Mouse (Mus musculus) adrenal gland (tissue): Measurements from ENCODE around the gene Usp35.

Experiments
- intact Hi-C: fragments of 180-260 bp; cut with DNase I; formaldehyde crosslinking; loops from one replicate; pipeline ENCODE4 v1.15.1; 2025
- long read RNA-seq, 2 experiments: library from polyadenylated mRNA; unstranded; transcript quantifications; one replicate each; pipeline ENCODE4 v2.0.0; 2020; ENCODE audit warnings: borderline replicate concordance in 1 of 2; ENCODE audit not compliant: insufficient replicate concordance in 1 of 2

Gene Usp35
- long read RNA-seq, experiment 1: 0 reads
- long read RNA-seq, experiment 2: 0 reads

DNA sequence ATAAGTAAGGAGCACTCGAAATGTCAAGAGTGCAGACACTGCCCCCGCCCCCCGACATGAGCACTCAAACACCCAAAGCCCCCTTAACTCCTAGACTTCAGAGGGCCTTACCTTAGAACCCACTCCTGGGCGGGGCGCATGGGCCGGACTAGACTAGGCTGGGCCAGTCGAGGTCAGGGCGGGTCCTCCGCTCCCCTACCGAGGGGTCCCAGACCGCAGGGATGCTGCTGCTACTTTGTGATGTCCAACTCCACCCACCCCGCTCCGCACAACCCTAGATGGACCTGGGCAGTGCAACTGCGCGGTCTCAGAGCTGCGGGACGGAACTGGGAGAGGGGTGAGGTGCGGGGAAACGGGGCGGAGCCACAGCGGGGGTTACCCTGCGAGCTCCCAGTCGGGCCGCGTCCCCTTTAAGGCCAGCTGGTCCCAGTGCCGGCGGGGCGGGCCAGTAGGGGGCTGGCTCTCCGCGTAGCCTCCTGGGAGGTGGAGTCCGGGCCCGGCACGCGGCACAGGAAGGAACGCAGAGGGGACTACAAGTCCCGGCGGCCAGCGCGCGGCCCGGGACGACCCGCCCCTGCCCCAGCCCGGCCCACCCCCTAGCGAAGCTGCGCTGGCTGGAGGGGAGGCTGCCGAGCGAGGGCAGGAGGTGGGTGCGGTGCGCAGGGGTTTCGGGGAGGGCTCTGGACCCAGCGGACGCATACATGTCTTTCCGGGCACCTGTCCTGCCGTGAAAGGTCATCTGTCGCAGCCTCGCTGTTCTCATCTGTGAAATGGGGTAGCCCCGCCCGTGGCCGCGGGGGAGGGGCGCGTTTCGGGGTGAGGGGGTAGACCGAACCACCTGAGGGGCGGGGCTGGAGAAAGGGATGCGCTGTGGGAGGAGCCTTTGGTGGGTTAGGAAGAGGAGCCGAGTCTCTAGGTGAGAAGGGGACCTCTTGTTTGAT lies at the start of gene Usp35, which contains the start of gene Kctd21:
TSS of gene Usp35 (minus strand) at position 295 of the 941 bp plus-strand sequence.
TSS of gene Kctd21 (plus strand) at position 602 of the 941 bp plus-strand sequence.
- intact Hi-C loops: no loop called here

DNA sequence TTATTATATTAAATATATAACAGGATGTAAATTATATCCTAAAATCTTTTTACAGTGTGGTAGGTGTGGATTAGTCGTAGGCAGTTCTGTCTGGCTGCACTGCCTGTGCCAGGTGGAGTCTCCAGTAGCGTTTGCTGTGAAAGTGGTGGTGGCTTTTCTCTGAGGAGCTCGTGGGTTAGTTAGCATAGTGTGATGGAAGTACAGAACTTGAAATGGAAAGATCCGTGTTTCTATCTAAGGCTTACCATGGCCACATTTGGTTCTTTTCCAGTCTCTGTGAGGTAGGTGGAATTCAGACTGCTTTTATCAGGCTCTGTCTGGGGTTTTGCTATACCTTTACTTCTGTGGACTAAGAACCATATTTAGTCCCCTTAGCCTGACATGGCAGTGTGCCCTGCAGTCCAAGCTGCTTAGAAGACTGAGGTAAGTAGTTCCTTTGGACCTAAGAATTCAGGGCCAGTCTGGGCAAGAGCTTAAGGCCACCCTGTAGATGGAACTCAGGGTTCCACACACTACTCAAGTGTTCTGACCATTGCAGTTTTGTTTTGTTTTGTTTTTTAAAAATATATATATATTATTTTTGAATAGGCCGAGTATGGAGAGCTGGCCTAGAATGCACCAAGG lies 48.8 kb upstream of the Usp35 start:
- intact Hi-C loops: no loop called here

DNA sequence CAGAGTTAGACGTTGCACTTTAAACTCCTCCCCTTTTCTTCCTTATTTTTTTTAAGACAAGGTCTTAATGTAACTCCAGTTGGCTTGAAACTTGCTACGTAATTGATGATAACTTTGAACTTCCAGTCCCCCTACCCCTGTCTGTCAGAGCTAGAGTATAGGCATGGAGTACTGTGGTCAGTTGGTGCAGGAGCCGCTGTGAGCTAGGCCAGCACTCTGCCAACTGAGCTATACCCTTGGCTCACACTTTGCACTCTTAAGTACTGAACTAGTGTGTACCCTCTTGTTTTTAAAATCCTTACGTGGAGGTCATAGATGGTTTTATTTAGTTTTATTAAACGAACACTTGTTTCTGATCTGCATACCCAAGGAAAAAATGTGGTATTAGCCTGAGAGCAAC lies 47.5 kb upstream of the Usp35 start:
- intact Hi-C loops: no loop called here

DNA sequence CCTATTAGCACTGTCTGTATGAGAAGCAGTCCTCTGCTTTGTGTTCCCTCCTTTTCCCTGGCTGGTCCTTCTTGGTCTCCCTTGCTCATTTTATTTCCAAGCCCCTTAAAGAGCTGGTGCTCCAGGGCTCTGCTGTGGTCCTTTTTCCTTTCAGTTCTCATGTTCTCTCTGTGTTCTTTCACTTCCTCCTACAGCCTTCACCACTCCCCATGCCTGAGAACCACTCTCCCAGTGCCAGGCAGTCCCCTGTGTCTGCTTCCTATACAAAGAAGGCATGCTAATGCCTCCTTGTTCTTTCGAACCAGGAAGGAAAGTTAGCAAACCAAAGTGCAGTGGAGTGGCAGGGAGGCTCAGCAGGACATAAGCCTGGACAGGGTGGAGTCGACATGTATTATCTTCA lies 44.1 kb upstream of the Usp35 start:
- intact Hi-C loops: no loop called here

DNA sequence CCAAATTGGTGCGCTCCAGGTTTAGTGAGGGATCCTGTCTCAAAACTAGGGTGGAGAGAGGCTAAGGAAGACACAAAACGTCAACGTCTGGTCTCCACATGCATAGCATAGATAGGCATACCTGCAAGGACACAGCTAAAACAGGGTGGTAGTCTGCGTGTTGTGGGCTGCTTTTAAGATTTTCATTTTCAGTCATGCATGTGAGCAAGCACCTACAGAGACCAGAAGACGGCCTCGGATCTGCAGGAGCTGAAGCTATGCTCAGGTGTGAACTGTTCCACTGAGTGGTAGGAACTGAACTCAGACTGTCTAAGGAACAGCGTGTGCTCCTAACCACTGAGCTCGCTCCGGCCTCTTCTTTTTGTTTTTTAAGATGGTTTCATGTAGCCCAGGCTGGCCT lies 43.3 kb upstream of the Usp35 start:
- intact Hi-C loops: no loop called here

DNA sequence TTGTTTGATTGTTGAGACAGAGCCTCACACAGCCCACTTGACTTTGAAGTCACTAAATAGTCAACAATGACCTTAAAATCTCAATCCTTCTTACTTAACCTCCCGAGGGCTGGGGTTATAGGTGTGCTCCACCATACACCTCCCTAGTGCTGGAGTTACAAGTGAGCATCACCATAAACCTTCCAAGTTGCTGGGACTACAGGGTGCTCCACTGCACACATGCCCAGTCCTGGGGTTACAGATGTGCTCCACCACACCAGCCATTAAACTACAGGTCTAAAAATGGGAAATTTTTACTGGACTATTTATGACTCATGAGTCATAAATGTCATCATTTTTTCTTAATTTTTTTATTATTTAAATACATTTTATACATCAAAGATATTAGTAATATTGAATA lies 34.1 kb upstream of the Usp35 start:
- intact Hi-C loops: no loop called here

DNA sequence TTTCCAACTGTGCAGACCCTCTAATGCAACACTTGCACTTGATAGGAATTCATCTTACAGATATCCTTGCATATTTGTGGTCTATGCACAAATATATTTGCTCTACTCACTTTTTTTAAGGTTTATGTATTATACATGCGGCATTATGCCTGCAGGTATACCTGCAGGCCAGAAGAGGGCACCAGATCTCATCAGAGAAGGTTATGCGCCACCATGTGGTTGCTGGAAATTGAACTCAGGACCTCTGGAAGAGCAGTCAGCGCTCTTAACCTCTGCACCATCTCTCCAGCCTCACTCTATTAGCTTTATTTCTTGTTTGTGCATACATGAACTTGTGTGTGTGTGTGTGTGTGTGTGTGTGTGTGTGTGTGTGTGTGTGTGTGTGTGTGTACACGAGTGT lies 29.6 kb upstream of the Usp35 start:
- intact Hi-C loops: no loop called here

DNA sequence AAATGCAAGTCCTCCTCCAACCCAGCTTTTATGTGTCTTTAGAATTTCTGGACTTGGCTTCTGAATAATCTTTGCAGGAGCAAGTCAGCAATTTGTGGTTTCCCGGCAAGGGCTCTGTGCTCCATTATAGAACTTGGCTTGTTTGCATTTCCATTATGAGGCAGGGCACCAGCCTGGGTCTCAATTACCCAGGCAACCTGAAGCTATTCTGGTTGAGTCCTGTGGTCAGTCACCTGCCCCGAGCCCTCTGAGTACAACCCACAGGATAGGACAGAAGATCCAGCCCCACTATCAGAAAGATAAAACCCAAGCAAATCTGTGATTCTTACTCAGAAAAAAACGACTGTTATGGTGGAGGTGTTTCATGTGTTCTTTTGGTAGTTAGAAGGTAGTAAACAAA lies 29.1 kb upstream of the Usp35 start:
- intact Hi-C loops: no loop called here

DNA sequence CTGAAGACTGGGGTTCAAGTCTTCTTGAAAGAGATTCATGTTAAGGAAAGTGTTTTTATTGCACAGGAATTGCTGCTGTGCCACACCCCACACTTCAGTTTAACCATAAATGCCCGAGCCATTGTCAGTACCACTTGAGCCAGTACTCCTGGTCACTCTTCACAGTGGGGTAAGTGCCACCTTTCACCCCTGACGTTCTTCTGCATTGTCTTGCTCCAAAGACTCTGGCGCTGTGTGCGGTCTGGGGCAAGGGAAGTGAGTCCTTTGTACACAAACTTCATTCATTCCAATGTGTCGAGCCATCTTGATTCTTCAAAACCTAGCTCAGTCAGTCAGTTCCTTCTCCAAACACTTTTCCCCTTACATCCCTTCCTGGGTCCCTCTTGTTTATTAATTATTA lies 28.3 kb upstream of the Usp35 start:
- intact Hi-C loops: no loop called here

DNA sequence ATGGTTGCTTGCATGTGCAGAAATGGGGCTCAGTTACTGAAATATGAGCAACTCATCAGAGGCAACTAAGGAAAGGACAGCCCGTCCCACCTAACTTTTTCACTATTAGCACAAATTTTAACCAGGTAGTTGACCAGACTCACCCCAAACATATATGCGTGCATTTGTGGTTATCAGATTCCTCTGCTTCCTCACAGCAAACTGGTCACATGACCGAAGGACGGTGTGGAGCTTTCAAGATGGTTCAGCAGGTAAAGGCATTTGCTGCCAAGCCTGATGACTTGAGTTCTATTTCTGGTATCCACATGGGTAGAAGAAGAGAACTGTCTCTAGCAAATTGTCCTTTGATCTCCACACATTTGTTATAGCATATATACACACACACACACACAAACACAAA lies 26.5 kb upstream of the Usp35 start:
- intact Hi-C loops: no loop called here

DNA sequence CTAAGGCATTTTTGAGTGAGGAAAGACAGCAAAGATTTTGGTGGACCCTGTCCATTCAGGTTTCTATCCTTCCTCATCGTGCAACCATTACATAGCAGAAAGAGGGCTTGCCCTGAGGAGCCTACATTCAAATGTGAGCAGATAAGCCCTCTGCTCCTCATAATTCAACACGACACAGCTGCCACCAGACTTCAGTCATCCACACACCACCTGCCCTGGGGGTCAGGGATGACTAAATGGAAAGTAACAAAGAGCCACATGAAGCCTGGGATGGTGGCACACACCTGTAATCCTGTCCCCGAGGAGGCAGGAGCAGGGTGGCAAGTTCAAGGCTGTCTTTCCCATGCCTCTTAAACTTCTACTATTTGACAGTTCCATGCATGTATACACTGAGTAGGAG lies 26.0 kb upstream of the Usp35 start:
- intact Hi-C loops: no loop called here

DNA sequence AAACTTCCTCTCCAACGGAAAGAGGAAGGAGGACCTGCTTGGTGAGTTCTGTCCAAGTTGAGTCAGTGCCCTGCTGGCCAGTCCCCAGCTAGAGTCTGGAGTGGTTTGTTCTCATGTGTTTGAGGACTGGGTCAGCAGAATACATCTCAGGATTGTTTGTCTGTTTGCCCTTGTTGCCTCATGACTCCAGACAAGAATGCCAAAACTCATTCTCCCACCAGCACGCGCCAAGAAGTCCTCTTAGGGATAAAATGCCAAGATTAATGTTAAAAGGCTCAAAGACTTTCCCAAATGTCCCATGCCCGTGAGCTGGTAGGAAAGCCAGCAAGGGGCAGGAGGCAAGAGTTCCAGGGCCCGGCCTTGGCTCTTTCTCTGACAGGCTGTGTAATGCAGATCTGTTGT lies 25.1 kb upstream of the Usp35 start:
- intact Hi-C loops: no loop called here

DNA sequence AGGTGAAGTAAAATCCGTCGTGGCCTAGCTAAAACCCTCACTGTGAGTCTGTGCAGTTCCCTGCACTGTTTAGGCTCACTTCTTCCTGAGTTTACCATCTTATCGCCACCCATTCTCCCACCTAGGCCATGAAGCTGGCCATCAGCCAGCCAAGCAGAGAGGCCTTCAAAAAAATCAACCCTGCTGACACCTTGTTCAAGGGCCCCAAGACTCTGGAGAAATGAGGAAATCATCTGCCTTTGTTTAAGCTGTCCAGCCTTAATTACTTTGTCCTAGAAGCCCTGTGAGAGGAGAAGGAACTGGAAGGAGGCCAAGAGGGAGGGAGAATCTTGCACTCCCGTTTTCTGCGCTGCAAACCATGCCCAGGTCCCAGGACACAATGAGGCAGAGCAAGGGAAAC lies 24.4 kb upstream of the Usp35 start:
- intact Hi-C loops: no loop called here

DNA sequence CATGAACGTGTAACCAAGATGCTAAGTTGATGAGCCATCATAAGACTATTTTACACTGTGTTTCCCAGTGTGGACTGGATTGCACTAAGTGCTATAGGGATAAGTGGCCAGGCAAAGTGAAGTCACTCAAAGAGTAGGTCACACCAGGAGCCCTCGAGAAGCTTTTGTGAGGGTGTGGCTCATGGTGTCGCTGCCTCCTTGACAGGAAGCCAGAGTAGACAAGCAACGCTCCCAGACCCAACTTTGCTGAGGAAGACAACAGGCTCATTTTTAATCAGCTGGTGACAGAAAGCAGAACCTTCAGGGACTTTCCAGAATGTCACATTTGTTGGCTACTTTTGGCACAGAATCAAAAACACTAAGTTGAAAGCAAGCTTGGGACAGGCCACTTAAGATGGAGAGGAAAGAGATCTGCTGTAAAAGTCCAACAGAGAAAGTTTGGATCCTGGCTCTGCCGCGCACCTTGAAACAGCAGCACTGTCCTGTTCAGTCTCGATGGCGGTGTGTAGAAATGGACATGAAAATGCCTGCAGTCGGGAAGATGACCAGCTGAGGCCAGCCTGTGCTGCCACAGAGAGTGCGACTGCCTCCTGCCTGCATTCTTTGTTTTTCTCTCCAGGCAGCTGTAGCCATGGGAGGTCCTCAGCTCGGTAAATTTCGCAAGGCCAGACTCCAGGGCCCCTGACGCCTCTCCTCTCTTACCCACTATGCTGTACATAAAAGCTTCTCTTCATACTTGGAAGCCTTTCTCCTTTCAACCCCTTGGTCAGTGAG lies 23.4 kb upstream of the Usp35 start:
- intact Hi-C loops: no loop called here

DNA sequence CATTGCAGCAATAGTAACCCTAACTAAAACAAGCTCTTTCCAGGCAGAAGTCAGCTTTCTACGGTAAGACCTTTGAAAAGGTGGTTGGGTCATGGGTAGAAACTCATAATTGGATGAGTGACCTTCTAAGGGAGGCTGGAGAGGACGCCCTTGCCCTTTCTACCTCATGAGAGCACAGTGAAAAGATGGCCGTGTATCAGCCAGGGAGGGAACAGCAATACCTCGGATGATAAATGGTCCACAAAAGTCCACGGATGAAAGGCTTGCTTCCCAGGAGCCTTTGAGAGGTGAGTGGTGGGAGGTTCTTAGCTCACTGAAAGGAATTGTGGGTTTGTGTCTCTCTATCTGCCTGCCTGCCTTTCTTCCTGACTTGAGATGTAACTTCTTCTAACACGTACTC lies 21.5 kb upstream of the Usp35 start:
- intact Hi-C loops: no loop called here

DNA sequence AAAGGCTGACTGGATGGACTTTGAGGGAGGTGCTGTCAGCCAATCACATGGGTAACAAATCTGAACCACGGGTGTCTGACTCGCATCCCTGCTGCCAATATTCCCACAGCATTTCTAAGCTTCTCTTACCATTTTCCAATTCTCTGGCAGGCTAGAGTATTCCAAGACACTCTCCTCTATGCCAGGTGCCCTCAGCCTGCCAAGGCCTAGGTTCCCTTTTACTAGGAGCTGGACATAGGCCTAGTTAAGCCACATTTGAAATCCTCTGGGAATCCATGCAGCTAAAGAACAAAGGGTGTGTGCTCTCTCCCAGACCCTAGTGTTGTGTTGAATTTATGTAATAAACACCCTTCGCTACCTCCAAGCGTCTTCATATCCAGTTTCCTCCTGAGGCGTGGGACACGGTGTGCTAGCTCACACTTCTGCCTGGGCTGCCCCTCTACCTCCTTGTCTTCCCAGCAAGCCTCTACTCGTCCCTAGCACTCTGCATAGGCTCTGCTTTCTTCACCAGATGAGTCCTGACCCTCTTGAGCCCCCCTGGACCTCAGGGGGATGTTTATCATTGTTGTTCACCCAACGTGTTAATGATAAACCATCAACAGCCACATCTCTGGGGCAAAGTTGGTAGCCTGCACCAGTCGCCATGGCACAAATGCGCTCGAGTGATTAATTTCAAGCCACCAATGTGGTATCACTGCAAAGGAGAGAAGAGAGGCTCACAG lies 20.1 kb upstream of the Usp35 start:
- intact Hi-C loops: no loop called here

DNA sequence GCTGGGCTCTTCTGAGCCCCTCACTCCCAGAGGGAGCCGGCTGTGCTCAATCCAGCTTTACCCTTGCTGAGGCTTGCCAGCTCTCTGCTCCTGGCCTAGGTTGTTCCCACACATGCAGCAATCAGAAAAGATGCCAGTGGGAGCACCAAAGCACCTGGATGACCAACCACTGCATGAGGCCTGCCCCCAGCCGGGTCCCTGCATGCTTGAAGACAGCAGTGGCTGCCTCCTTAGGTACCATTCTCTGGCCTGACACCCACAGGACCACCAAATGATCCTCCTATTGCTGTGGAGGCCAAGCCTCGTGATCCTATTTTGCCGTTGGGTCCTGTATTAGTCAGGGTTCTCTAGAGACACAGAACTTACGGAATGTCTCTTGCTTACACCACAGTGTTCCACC lies 19.1 kb upstream of the Usp35 start:
- intact Hi-C loops: no loop called here

DNA sequence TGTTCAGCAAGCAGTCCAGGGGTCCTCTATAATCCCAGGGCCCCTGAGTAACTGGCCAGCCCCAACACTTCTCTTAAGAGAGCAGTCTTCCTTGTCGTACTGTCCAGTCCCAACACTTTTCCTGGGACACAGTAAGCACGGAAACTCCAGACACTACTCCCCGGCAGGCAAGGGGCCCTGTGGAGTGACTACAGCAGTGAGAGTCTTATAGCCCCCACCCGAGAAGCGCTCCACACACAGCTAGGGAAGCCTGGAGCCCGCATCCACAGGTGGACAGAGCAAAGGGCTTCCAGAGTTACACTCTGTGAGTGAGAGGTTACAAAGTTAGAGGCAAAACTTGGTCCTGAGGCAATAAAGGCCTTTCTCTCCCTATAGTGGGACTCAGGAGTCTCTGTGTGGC lies 17.6 kb upstream of the Usp35 start:
- intact Hi-C loops: no loop called here

DNA sequence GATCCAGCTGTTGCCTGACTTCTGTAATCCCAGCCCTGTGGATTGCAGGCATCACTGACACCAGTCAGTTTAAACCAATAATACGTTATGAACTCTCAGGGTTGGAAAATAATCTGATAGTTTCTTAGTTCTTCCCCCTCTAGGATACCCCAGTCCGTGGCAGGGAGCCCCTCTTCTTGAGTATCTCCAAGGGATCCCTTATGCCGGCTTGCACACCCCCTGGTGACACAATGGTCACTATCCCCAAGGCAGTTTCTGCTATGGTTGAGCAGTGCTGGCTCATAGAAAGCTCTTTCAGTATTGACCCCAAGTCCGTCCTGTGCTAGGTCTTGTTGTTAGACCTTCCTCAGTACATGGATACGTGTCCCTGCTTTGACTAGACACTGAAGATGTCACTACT lies 17.0 kb upstream of the Usp35 start:
- intact Hi-C loops: no loop called here

DNA sequence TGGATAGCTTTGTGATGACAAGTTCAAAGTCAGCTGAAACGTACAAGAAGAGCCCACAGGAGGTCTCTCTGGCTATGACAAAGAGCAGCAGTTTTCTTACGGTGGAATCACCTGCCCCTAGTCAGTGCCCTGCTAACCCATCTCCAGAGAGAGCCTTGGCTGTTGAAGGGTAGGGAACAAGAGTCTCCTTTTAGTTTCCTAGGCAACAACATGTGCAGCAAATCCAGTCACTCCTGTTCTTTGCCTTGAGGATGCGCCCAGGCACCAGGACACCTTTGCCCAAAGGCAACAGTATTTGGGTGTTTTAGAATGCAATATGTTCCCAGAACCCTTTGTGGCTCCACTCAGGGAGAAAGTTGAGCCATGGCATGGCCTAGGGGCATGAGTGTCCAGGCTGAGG lies 16.5 kb upstream of the Usp35 start:
- intact Hi-C loops: no loop called here

DNA sequence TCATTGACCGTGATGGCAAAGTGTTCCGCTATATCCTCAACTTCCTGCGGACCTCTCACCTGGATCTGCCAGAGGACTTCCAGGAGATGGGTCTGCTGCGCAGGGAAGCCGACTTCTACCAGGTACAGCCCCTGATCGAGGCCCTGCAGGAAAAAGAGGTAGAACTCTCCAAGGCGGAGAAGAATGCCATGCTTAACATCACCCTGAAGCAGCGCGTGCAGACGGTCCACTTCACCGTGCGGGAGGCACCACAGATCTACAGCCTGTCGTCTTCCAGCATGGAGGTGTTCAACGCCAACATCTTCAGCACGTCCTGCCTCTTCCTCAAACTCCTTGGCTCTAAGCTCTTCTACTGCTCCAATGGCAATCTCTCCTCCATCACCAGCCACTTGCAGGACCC lies 15.6 kb upstream of the Usp35 start:
- intact Hi-C loops: no loop called here

DNA sequence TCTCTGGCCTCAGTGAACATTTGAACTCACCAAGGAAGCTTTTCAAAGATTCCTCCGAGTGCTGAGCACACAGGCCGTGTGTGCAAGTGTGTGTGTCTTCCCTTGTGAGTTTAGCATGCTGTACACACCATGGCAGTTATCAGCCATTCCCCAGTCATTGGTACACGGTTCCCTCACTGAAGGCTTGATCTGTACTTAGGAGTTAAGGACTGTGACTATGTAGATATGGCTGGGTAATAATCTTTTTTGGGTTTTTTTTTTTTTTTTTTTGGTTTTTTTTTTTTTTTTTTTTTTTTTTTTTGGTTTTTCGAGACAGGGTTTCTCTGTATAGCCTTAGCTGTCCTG lies 15.0 kb upstream of the Usp35 start:
- intact Hi-C loops: no loop called here
